Mouse (Mus musculus): ENCODE results near the gene Ect2. TPM values are rescaled to one million over a fixed set of nuclear protein-coding genes. Genes with fewer than 3 reads are reported as not detected.

Ect2 gene
- total RNA-seq, 2 experiments from 2014 or later = 0.78 to 0.79 TPM

GRCm38 (mm10) chr3:27080061-27080770 is 73.5 kb downstream of the Ect2 start:
- no peak for DNase-seq
- intact Hi-C loops (cut with DNase I) = no loop called here

GRCm38 (mm10) chr3:27073884-27074283 is 79.8 kb downstream of the Ect2 start:
- intact Hi-C loops (cut with DNase I) = no loop called here

GRCm38 (mm10) chr3:27071706-27072105 is 82.0 kb downstream of the Ect2 start:
- intact Hi-C loops (cut with DNase I) = no loop called here
- no peak for DNase-seq

More at GRCm38 (mm10) chr3:27073884-27074283, 79.8 kb downstream of the Ect2 start:
- DNase-seq = no peak

- intact Hi-C loops (cut with DNase I) = no loop called here
- no peak for DNase-seq
These were observed 83.3 kb downstream of the Ect2 start for GRCm38 (mm10) chr3:27070340-27070739.

GRCm38 (mm10) chr3:27067206-27067605 is 86.5 kb downstream of the Ect2 start:
- DNase-seq = no peak
- intact Hi-C loops (cut with DNase I) = no loop called here

GRCm38 (mm10) chr3:27064886-27065285 is 88.8 kb downstream of the Ect2 start:
- intact Hi-C loops (cut with DNase I) = no loop called here
- no peak for DNase-seq

- no peak for DNase-seq
- intact Hi-C loops (cut with DNase I) = no loop called here
These were observed 90.0 kb downstream of the Ect2 start for GRCm38 (mm10) chr3:27063399-27064260.

- DNase-seq = no peak
- intact Hi-C loops (cut with DNase I) = no loop called here
These were observed 93.2 kb downstream of the Ect2 start for GRCm38 (mm10) chr3:27060441-27060840.

GRCm38 (mm10) chr3:27059529-27060322 is 94.0 kb downstream of the Ect2 start:
- no peak for DNase-seq
- intact Hi-C loops (cut with DNase I) = no loop called here

GRCm38 (mm10) chr3:27055471-27055870 is 98.2 kb downstream of the Ect2 start:
- DNase-seq = no peak
- intact Hi-C loops (cut with DNase I) = no loop called here

GRCm38 (mm10) chr3:27054766-27055165 is 98.9 kb downstream of the Ect2 start:
- intact Hi-C loops (cut with DNase I) = no loop called here
- DNase-seq = no peak

Other genes with a start within 250 kb of the Ect2 start
- 100 to 1,000 TPM; 203 to 236 TPM for gene Nceh1, start 29.1 kb upstream of the Ect2 start, total RNA-seq (2021)
- 10 to 100 TPM in 1 of 2 experiments, 1 to 10 TPM in 1; 8.3 to 12.6 TPM for gene Tnfsf10, start 163.2 kb upstream of the Ect2 start, total RNA-seq (2021)
- gene Ghsr, start 217.5 kb upstream of the Ect2 start, total RNA-seq (2021) = not detected

Measured in heart, postnatal 36 days (tissue).